Mouse (Mus musculus): ENCODE data around the gene Cry2. TPM values are rescaled to one million over a fixed set of nuclear protein-coding genes. Genes with fewer than 3 reads are reported as not detected.

The Cry2 gene
- polyA plus RNA-seq, 1 experiment from 2014 or later, result 23.4 TPM

DNA sequence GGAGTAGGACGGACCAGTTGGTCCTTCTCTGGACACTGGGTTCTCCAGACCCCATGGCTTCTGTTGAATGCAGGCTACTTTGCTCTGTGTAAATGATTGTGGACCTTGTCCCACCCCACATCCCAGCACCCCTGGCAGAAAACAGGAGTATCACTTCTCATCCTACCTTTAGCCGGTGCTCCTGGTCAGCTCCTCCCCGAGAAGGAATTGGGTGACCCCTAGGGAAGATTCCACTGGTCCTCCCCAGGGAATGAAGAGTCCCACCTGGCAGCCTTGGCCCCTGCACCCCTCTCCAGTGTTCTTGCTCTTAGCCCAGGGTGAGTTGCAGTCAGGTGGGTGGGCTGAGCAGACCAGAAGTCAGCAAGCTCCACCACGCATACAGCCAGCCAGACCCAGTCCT is 69.8 kb downstream of the Cry2 start:
- no peak overlapping the region for H3K4me2 ChIP-seq (ENCODE audit: low read depth, low read length)
- no peaks in the 10 kb centered on the region for H3K36me3 ChIP-seq (ENCODE audit: control insufficient read depth, insufficient read depth, low read length)
- no peaks in the 10 kb centered on the region for H3K27me3 ChIP-seq (ENCODE audit: control insufficient read depth, insufficient read depth, low read length)
- no peaks in the 10 kb centered on the region for H3K9me3 ChIP-seq (replicated peaks; ENCODE audit: control insufficient read depth, low read length)
- H3K4me1 ChIP-seq (ENCODE audit: control insufficient read depth, insufficient read depth, low read length), result no peaks in the 10 kb centered on the region
- no peak overlapping the region for H3K27ac ChIP-seq (ENCODE audit: low read length)
- no peak overlapping the region for H3K9ac ChIP-seq (ENCODE audit: low read length)
- no peak overlapping the region for H3K4me3 ChIP-seq (replicated peaks; ENCODE audit: low read length)
- WGBS, result 83% methylated on average over 4 of the region's 4 CpGs
- ATAC-seq (ENCODE audit: insufficient read depth, low FRiP score), result no peak

DNA sequence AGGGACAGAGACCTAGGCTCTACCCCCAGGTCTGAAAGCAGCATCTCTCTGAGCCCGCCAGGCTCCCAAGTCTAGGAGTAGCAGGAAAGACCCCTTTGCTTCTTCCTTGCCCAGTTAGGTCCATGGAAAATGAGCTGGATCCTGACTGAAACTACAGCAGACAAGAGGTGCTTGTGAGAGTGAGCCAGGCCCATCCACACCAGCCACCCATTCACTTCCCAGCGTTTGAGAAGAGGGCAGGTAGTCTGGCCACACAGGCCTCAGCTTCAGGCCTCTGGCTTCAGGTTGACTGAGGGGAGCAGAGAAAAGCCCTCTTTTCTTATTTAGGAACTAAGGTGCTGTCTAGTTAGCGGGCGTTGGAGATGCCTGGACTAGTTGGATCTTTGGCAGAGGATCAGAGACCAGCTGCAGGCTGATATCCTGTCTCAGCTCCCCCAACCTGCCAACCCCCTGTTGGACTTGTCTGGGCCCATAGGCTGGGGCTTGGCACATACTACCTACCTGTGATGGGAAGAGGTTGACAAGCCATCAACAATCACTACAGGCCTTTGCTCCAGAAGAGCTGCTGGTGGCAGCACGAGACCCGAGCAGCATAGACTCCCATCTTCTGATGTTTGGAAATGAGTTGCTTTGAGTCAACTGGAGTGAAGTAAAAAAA is 71.1 kb downstream of the Cry2 start:
- WGBS, result 87% methylated on average over 6 of the region's 6 CpGs
- H3K9me3 ChIP-seq (replicated peaks; ENCODE audit: control insufficient read depth, low read length), result no peaks in the 10 kb centered on the region
- no peak overlapping the region for H3K4me3 ChIP-seq (replicated peaks; ENCODE audit: low read length)
- 0 out of 2 replicates have a peak, but pooled peaks cover 5% of the 10 kb centered on the region for H3K36me3 ChIP-seq (ENCODE audit: control insufficient read depth, insufficient read depth, low read length)
- H3K4me1 ChIP-seq (ENCODE audit: control insufficient read depth, insufficient read depth, low read length), result no peaks in the 10 kb centered on the region
- no peaks in the 10 kb centered on the region for H3K27me3 ChIP-seq (ENCODE audit: control insufficient read depth, insufficient read depth, low read length)
- ATAC-seq (ENCODE audit: insufficient read depth, low FRiP score), result no peak
- no peak overlapping the region for H3K4me2 ChIP-seq (ENCODE audit: low read depth, low read length)
- no peak overlapping the region for H3K27ac ChIP-seq (ENCODE audit: low read length)
- H3K9ac ChIP-seq (ENCODE audit: low read length), result no peak overlapping the region

DNA sequence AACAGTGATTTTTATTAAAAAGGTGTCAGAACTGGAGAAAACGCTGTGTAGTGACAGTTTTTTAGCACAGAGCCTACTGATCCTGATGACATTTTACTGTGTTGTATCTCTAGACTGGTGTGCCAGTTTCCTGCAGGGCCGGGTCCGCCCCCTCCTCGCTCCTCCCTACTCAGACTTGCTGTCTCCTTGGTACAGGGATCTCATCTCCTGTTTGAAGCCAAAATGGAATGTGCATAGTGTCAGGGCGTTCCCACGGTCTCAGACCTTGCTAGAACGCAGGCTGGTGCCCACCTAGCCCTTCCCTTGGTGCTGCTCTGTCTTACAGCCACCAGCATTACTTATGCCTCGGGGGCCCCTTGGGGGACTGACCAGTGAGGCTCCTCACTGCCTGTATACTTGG is 72.0 kb downstream of the Cry2 start:
- ATAC-seq (ENCODE audit: insufficient read depth, low FRiP score), result no peak
- WGBS, result 89% methylated on average over 8 of the region's 8 CpGs
- Histone ChIP-seq H3K4me3 (replicated peaks; ENCODE audit: low read length) (no peak overlapping the region), H3K9me3 (replicated peaks; ENCODE audit: control insufficient read depth, low read length) (no peaks in the 10 kb centered on the region), H3K9ac (ENCODE audit: low read length) (no peak overlapping the region), H3K36me3 (ENCODE audit: control insufficient read depth, insufficient read depth, low read length) (0 out of 2 replicates have a peak, but pooled peaks cover 13% of the 10 kb centered on the region), H3K4me1 (ENCODE audit: control insufficient read depth, insufficient read depth, low read length) (no peaks in the 10 kb centered on the region), H3K4me2 (ENCODE audit: low read depth, low read length) (no peak overlapping the region), H3K27me3 (ENCODE audit: control insufficient read depth, insufficient read depth, low read length) (no peaks in the 10 kb centered on the region), H3K27ac (ENCODE audit: low read length) (no peak overlapping the region)

DNA sequence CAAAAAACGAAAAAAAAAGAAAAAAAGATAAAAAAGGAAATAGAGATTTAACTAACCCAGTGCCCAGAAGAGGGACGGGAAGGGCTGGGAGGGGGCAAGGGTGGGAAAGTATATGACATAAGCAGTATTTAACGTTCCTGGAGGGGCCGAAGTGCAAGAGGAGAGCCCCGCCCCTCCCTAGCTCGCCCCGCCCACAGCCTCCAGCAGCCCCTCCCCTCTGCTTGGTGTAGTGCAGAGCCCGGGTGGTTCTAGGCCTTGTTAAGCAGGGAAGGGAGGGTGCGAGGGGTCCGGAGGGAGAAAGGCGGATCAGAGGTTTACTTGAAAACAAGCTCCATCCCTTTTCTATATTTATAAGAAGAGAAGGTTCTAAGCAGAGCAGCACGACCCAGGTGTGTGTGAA is 73.0 kb downstream of the Cry2 start:
- H3K4me1 ChIP-seq (ENCODE audit: control insufficient read depth, insufficient read depth, low read length), result no peaks in the 10 kb centered on the region
- 0 out of 2 replicates have a peak, but pooled peaks cover 14% of the 10 kb centered on the region for H3K36me3 ChIP-seq (ENCODE audit: control insufficient read depth, insufficient read depth, low read length)
- no peak overlapping the region for H3K4me2 ChIP-seq (ENCODE audit: low read depth, low read length)
- ATAC-seq (ENCODE audit: insufficient read depth, low FRiP score), result peak; percentile 44; the same call in 1 of the 2 replicates
- H3K27me3 ChIP-seq (ENCODE audit: control insufficient read depth, insufficient read depth, low read length), result no peaks in the 10 kb centered on the region
- H3K9me3 ChIP-seq (replicated peaks; ENCODE audit: control insufficient read depth, low read length), result no peaks in the 10 kb centered on the region
- no peak overlapping the region for H3K4me3 ChIP-seq (replicated peaks; ENCODE audit: low read length)
- 29% methylated on average over 12 of the region's 12 CpGs for WGBS
- no peak overlapping the region for H3K9ac ChIP-seq (ENCODE audit: low read length)
- H3K27ac ChIP-seq (ENCODE audit: low read length), result no peak overlapping the region; the same call in 1 of the 2 replicates

DNA sequence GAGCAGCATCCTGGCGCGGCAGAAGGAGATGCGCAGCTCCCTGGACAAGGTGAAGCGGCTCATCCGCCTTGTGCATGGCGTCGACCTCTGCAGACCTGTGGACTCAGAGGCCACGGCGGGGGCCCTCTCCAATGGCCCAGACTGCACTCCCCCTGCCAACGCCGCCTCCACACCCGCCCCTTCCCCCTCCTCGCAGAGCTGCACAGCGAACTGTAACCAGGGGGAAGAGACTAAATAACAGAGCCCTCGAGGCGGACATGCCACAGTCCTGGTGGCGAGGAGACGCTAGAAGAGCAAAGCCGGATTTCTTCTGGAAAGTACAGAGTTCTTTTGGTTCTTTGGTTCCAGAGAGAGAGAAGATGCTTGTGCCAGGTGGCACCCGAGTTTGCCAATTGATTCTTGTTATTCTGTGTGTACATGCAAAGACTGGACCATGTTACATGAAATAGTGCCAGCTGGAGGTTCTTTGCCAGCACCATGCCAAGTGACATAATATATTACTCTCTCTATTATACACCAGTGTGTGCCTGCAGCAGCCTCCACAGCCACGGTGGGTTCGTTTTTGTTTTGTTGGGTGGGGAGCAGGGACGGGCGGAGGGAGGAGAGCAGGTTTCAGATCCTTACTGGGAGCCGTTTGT is 73.5 kb downstream of the Cry2 start:
- no peaks in the 10 kb centered on the region for H3K4me1 ChIP-seq (ENCODE audit: control insufficient read depth, insufficient read depth, low read length)
- H3K4me3 ChIP-seq (replicated peaks; ENCODE audit: low read length), result no peak overlapping the region
- H3K9ac ChIP-seq (ENCODE audit: low read length), result no peak overlapping the region
- no peak for ATAC-seq (ENCODE audit: insufficient read depth, low FRiP score)
- 72% methylated on average over 25 of the region's 25 CpGs for WGBS
- 0 out of 2 replicates have a peak, but pooled peaks cover 14% of the 10 kb centered on the region for H3K36me3 ChIP-seq (ENCODE audit: control insufficient read depth, insufficient read depth, low read length)
- no peak overlapping the region for H3K4me2 ChIP-seq (ENCODE audit: low read depth, low read length)
- no peaks in the 10 kb centered on the region for H3K9me3 ChIP-seq (replicated peaks; ENCODE audit: control insufficient read depth, low read length)
- no peaks in the 10 kb centered on the region for H3K27me3 ChIP-seq (ENCODE audit: control insufficient read depth, insufficient read depth, low read length)
- H3K27ac ChIP-seq (ENCODE audit: low read length), result peak overlapping the region; percentile 34; the same call in 1 of the 2 replicates

DNA sequence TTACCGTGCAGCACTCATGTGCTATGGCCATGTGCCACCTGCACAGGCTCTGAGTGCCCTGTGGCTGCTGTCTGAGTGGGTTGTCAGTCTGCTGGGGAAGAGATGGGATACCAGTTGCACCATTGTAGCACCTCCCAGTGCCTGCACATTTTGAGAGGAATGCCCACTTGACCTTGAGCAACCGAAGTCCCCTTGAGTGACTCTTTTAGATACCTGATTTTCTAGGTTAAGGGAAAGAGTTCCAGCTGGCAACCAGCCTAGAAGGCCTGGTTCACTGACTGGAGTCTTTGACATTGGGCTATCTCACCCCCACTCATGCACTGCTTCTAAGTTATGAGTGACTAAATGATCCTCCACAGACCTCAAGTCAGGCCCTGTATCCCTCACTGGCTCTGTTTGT is 74.5 kb downstream of the Cry2 start:
- Histone ChIP-seq H3K36me3 (ENCODE audit: control insufficient read depth, insufficient read depth, low read length) (0 out of 2 replicates have a peak, but pooled peaks cover 14% of the 10 kb centered on the region), H3K4me1 (ENCODE audit: control insufficient read depth, insufficient read depth, low read length) (no peaks in the 10 kb centered on the region), H3K9ac (ENCODE audit: low read length) (no peak overlapping the region), H3K9me3 (replicated peaks; ENCODE audit: control insufficient read depth, low read length) (no peaks in the 10 kb centered on the region), H3K4me3 (replicated peaks; ENCODE audit: low read length) (no peak overlapping the region), H3K27ac (ENCODE audit: low read length) (no peak overlapping the region), H3K4me2 (ENCODE audit: low read depth, low read length) (no peak overlapping the region), H3K27me3 (ENCODE audit: control insufficient read depth, insufficient read depth, low read length) (no peaks in the 10 kb centered on the region)
- 88% methylated on average over 2 of the region's 2 CpGs for WGBS
- no peak for ATAC-seq (ENCODE audit: insufficient read depth, low FRiP score)

DNA sequence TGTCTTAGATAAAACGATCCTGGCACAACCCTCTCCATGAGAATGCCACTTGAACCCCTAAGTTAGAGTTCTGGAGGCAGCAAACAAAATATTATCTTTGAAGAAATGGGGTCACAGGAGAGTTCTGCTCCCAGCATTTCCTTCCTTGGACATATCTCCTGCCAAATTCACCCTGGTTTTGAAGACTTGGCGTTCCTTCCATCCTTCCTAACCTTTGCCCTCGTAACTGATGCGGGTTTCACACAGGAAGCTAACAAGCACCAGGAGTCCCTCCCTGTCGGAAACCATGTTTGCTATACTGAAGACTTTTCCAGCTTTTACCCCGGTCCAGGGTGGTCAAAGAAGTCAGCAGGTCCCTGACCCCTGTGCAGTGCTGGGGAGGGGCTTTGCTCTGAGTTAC is 79.6 kb downstream of the Cry2 start:
- 57% methylated on average over 6 of the region's 6 CpGs for WGBS

More for the DNA sequence above, 79.6 kb downstream of the Cry2 start:
- no peaks in the 10 kb centered on the region for H3K4me1 ChIP-seq (ENCODE audit: control insufficient read depth, insufficient read depth, low read length)
- no peaks in the 10 kb centered on the region for H3K27me3 ChIP-seq (ENCODE audit: control insufficient read depth, insufficient read depth, low read length)
- no peak overlapping the region for H3K27ac ChIP-seq (ENCODE audit: low read length)
- H3K9ac ChIP-seq (ENCODE audit: low read length), result no peak overlapping the region
- 0 out of 2 replicates have a peak, but pooled peaks cover 14% of the 10 kb centered on the region for H3K36me3 ChIP-seq (ENCODE audit: control insufficient read depth, insufficient read depth, low read length)
- no peak overlapping the region for H3K4me2 ChIP-seq (ENCODE audit: low read depth, low read length)
- no peak for ATAC-seq (ENCODE audit: insufficient read depth, low FRiP score)
- no peaks in the 10 kb centered on the region for H3K9me3 ChIP-seq (replicated peaks; ENCODE audit: control insufficient read depth, low read length)
- H3K4me3 ChIP-seq (replicated peaks; ENCODE audit: low read length), result no peak overlapping the region

Small RNA genes within 50 kb of the gene (microRNA-seq; reads per million reads assigned to microRNA genes)
- not detected for gene Mir7000

Other genes with a start within 250 kb of the Cry2 start
- 27.8 and 31.9 TPM in 2 replicates for gene Pex16, start 59.4 kb downstream of the Cry2 start, polyA plus RNA-seq (2015; fragmentation: Nextera tagmentation; extraction: Ambion mirVana)
- gene Large2, start 59.2 kb downstream of the Cry2 start, polyA plus RNA-seq (2015; fragmentation: Nextera tagmentation; extraction: Ambion mirVana), result 12.6 and 15.5 TPM in 2 replicates
- gene 1700029I15Rik, start 51.5 kb downstream of the Cry2 start, polyA plus RNA-seq (2015; fragmentation: Nextera tagmentation; extraction: Ambion mirVana), result 3.5 and 5.4 TPM in 2 replicates
- gene Mapk8ip1, start 32.8 kb downstream of the Cry2 start, polyA plus RNA-seq (2015; fragmentation: Nextera tagmentation; extraction: Ambion mirVana), result 12.5 and 14.9 TPM in 2 replicates
- gene Slc35c1, start 26.5 kb upstream of the Cry2 start, polyA plus RNA-seq (2015; fragmentation: Nextera tagmentation; extraction: Ambion mirVana), result 34.5 and 40.4 TPM in 2 replicates
- 4.2 and 5.1 TPM in 2 replicates for gene Chst1, start 165.7 kb upstream of the Cry2 start, polyA plus RNA-seq (2015; fragmentation: Nextera tagmentation; extraction: Ambion mirVana)